Mouse (Mus musculus) G1E (cell line): ENCODE data around the gene Aaas. TPM values are rescaled to one million over a fixed set of nuclear protein-coding genes. Genes with fewer than 3 reads are reported as not detected.
A peak's percentile ranks its signal among the peaks of the same experiment; 100 is the strongest.

Experiments
- ATAC-seq: 2 replicates; pipeline ENCODE4 v1.8.0; 2016; ENCODE audit warnings: mild to moderate bottlenecking; ENCODE audit not compliant: insufficient number of reproducible peaks, poor library complexity, low FRiP score, severe bottlenecking; ENCODE audit errors: extremely low read depth
- DNase-seq: peaks from one replicate; pipeline ENCODE4 v3.0.0; 2012; ENCODE audit warnings: low spot score
- H3K27me3 ChIP-seq: 2 replicates; pipeline ENCODE4 v1.6.1; 2012; ENCODE audit warnings: mild to moderate bottlenecking, low read length, inconsistent platforms; ENCODE audit not compliant: insufficient read depth
- H3K36me3 ChIP-seq: replicated peaks from 2 replicates; pipeline ENCODE3; 2012; ENCODE audit warnings: mild to moderate bottlenecking, inconsistent platforms
- H3K4me1 ChIP-seq: 2 replicates; pipeline ENCODE4 v1.6.1; 2012; ENCODE audit warnings: low read depth, low read length, inconsistent platforms, mixed read lengths; ENCODE audit not compliant: insufficient read depth
- H3K4me3 ChIP-seq: 2 replicates; pipeline ENCODE4 v1.5.1; 2012; ENCODE audit warnings: low read depth, mild to moderate bottlenecking, inconsistent platforms, low read length, moderate library complexity, mixed read lengths
- H3K9me3 ChIP-seq: replicated peaks from 2 replicates; pipeline ENCODE4 v1.6.1; 2012; ENCODE audit warnings: inconsistent platforms
- CTCF ChIP-seq: IDR thresholded peaks from 2 replicates; pipeline ENCODE4 v1.5.1; 2012; ENCODE audit warnings: low read depth, low read length, inconsistent platforms, mixed read lengths
- GATA1 ChIP-seq: IDR thresholded peaks from 2 replicates; pipeline ENCODE4 v1.6.1; 2012; ENCODE audit warnings: borderline replicate concordance, low read length, inconsistent platforms, mixed read lengths
- GATA2 ChIP-seq: IDR thresholded peaks from 2 replicates; pipeline ENCODE4 v1.6.1; 2012; ENCODE audit warnings: low read depth, low read length, inconsistent platforms, borderline replicate concordance
- POLR2AphosphoS5 ChIP-seq: IDR thresholded peaks from 2 replicates; pipeline ENCODE4 v1.6.1; 2012; ENCODE audit warnings: low read depth, low read length, inconsistent platforms; ENCODE audit not compliant: insufficient replicate concordance
- TAL1 ChIP-seq: conservative IDR thresholded peaks from 2 replicates; pipeline ENCODE4 v1.6.1; 2012; ENCODE audit warnings: low read depth, low read length, inconsistent platforms, mixed read lengths
- polyA plus RNA-seq: library from polyadenylated mRNA; stranded (reverse); fragments of >175 nt; gene quantifications from 2 replicates; pipeline ENCODE4 v1.2.3, GENCODE M21; 2012
- total RNA-seq, 2 experiments: library from RNA; stranded (forward) in 1 of 2; stranded (reverse) in 1 of 2; fragments of 200-1000 nt in 1 of 2; fragments of >200 nt in 1 of 2; fragmentation: Nextera tagmentation in 1 of 2; gene quantifications; 2 replicates each; pipeline ENCODE4 v1.2.3; 2014 to 2017

Aaas gene
- total and polyA plus RNA-seq, 3 experiments, result 126 to 288 (median 187) TPM

GRCm38 (mm10) chr15:102295633-102296367, 54.8 kb downstream of the Aaas start, which contains the start of gene Espl1:
Gene Espl1 (plus strand): TSS chr15:102296266.
- H3K4me3 ChIP-seq, result peak within 1 kb of the TSS; percentile 92
- TF ChIP-seq POLR2AphosphoS5, result no peak
- no peak for TF ChIP-seq GATA1
- no peak for TF ChIP-seq GATA2
- no peak for TF ChIP-seq CTCF
- no peak for TF ChIP-seq TAL1
- no peaks in the 10 kb centered on the region for H3K27me3 ChIP-seq
- H3K9me3 ChIP-seq, result no peaks in the 10 kb centered on the region
- H3K36me3 ChIP-seq, result peaks cover 32% of the 10 kb centered on the region
- H3K4me1 ChIP-seq, result peaks cover 52% of the 10 kb centered on the region
- DNase-seq (peak; percentile 91), ATAC-seq (peak; percentile 99)

Other genes with a start within 250 kb of the Aaas start
Only the 20 nearest of the 21 such genes appear.
- 0.68 TPM in 1 of 2 replicates, not detected in the other for gene Igfbp6, start 206.4 kb downstream of the Aaas start, total RNA-seq (2014; fragmentation: Nextera tagmentation)
- 1.3 and 1.9 TPM in 2 replicates for gene Igfbp6, start 206.4 kb downstream of the Aaas start, total RNA-seq (2017)
- gene Igfbp6, start 206.4 kb downstream of the Aaas start, polyA plus RNA-seq, result 0.21 and 0.30 TPM in 2 replicates
- gene Soat2, start 200.2 kb downstream of the Aaas start, total RNA-seq (2014; fragmentation: Nextera tagmentation), result 7.4 and 8.1 TPM in 2 replicates
- gene Soat2, start 200.2 kb downstream of the Aaas start, total RNA-seq (2017), result 3.1 and 3.3 TPM in 2 replicates
- gene Soat2, start 200.2 kb downstream of the Aaas start, polyA plus RNA-seq, result 0.64 and 1.1 TPM in 2 replicates
- gene Zfp740, start 147.5 kb downstream of the Aaas start, total RNA-seq (2014; fragmentation: Nextera tagmentation), result 42.5 and 64.5 TPM in 2 replicates
- gene Zfp740, start 147.5 kb downstream of the Aaas start, total RNA-seq (2017), result 34.8 and 35.3 TPM in 2 replicates
- gene Zfp740, start 147.5 kb downstream of the Aaas start, polyA plus RNA-seq, result 12.9 and 18.2 TPM in 2 replicates
- gene Csad, start 146.0 kb downstream of the Aaas start, total RNA-seq (2014; fragmentation: Nextera tagmentation), result 2.1 and 11.9 TPM in 2 replicates
- gene Csad, start 146.0 kb downstream of the Aaas start, total RNA-seq (2017), result 4.2 and 4.9 TPM in 2 replicates
- 3.1 and 4.2 TPM in 2 replicates for gene Csad, start 146.0 kb downstream of the Aaas start, polyA plus RNA-seq
- 23.7 and 26.6 TPM in 2 replicates for gene Itgb7, start 118.8 kb downstream of the Aaas start, total RNA-seq (2014; fragmentation: Nextera tagmentation)
- gene Itgb7, start 118.8 kb downstream of the Aaas start, total RNA-seq (2017), result 80.9 and 83.5 TPM in 2 replicates
- 22.1 and 27.2 TPM in 2 replicates for gene Itgb7, start 118.8 kb downstream of the Aaas start, polyA plus RNA-seq
- 2.6 and 3.4 TPM in 2 replicates for gene Rarg, start 93.3 kb downstream of the Aaas start, total RNA-seq (2014; fragmentation: Nextera tagmentation)
- gene Rarg, start 93.3 kb downstream of the Aaas start, total RNA-seq (2017), result 1.0 and 1.9 TPM in 2 replicates
- 1.8 and 2.2 TPM in 2 replicates for gene Rarg, start 93.3 kb downstream of the Aaas start, polyA plus RNA-seq
- not detected in 2 replicates for gene Gm9918, start 80.2 kb downstream of the Aaas start, total RNA-seq (2014; fragmentation: Nextera tagmentation)
- gene Gm9918, start 80.2 kb downstream of the Aaas start, total RNA-seq (2017), result 0.12 and 0.44 TPM in 2 replicates
- gene Gm9918, start 80.2 kb downstream of the Aaas start, polyA plus RNA-seq, result not detected in 2 replicates
- gene Mfsd5, start 71.3 kb downstream of the Aaas start, total RNA-seq (2014; fragmentation: Nextera tagmentation), result 24.5 and 25.8 TPM in 2 replicates
- gene Mfsd5, start 71.3 kb downstream of the Aaas start, total RNA-seq (2017), result 31.1 and 37.2 TPM in 2 replicates
- gene Mfsd5, start 71.3 kb downstream of the Aaas start, polyA plus RNA-seq, result 66.2 and 75.3 TPM in 2 replicates
- 91.0 and 145 TPM in 2 replicates for gene Espl1, start 54.5 kb downstream of the Aaas start, total RNA-seq (2014; fragmentation: Nextera tagmentation)
- 15.8 and 23.8 TPM in 2 replicates for gene Espl1, start 54.5 kb downstream of the Aaas start, total RNA-seq (2017)
- gene Espl1, start 54.5 kb downstream of the Aaas start, polyA plus RNA-seq, result 33.1 and 35.5 TPM in 2 replicates
- gene Pfdn5, start 24.7 kb downstream of the Aaas start, total RNA-seq (2014; fragmentation: Nextera tagmentation), result 113 and 119 TPM in 2 replicates
- gene Pfdn5, start 24.7 kb downstream of the Aaas start, total RNA-seq (2017), result 271 and 276 TPM in 2 replicates
- gene Pfdn5, start 24.7 kb downstream of the Aaas start, polyA plus RNA-seq, result 13.6 and 23.0 TPM in 2 replicates
- 37.5 and 45.9 TPM in 2 replicates for gene Myg1, start 19.1 kb downstream of the Aaas start, total RNA-seq (2014; fragmentation: Nextera tagmentation)
- 30.1 and 35.2 TPM in 2 replicates for gene Myg1, start 19.1 kb downstream of the Aaas start, total RNA-seq (2017)
- gene Myg1, start 19.1 kb downstream of the Aaas start, polyA plus RNA-seq, result 72.6 and 87.5 TPM in 2 replicates
- gene Sp7, start 16.4 kb upstream of the Aaas start, total RNA-seq (2014; fragmentation: Nextera tagmentation), result not detected in 2 replicates
- 0.06 and 0.16 TPM in 2 replicates for gene Sp7, start 16.4 kb upstream of the Aaas start, total RNA-seq (2017)
- not detected in 2 replicates for gene Sp7, start 16.4 kb upstream of the Aaas start, polyA plus RNA-seq
- 92.4 and 93.8 TPM in 2 replicates for gene Sp1, start 55.4 kb upstream of the Aaas start, total RNA-seq (2014; fragmentation: Nextera tagmentation)
- gene Sp1, start 55.4 kb upstream of the Aaas start, total RNA-seq (2017), result 42.3 and 50.5 TPM in 2 replicates
- 16.4 and 35.8 TPM in 2 replicates for gene Sp1, start 55.4 kb upstream of the Aaas start, polyA plus RNA-seq
- not detected in 2 replicates for gene Amhr2, start 94.6 kb upstream of the Aaas start, total RNA-seq (2014; fragmentation: Nextera tagmentation)
- not detected in 2 replicates for gene Amhr2, start 94.6 kb upstream of the Aaas start, total RNA-seq (2017)
- not detected in 2 replicates for gene Amhr2, start 94.6 kb upstream of the Aaas start, polyA plus RNA-seq
- gene Prr13, start 108.3 kb upstream of the Aaas start, total RNA-seq (2014; fragmentation: Nextera tagmentation), result 78.6 and 94.0 TPM in 2 replicates
- gene Prr13, start 108.3 kb upstream of the Aaas start, total RNA-seq (2017), result 84.1 and 86.0 TPM in 2 replicates
- 122 and 254 TPM in 2 replicates for gene Prr13, start 108.3 kb upstream of the Aaas start, polyA plus RNA-seq
- 1,640 and 1,748 TPM in 2 replicates for gene Pcbp2, start 119.8 kb upstream of the Aaas start, total RNA-seq (2014; fragmentation: Nextera tagmentation)
- 202 and 214 TPM in 2 replicates for gene Pcbp2, start 119.8 kb upstream of the Aaas start, total RNA-seq (2017)
- 660 and 876 TPM in 2 replicates for gene Pcbp2, start 119.8 kb upstream of the Aaas start, polyA plus RNA-seq
- gene Gm10337, start 153.0 kb upstream of the Aaas start, total RNA-seq (2014; fragmentation: Nextera tagmentation), result 28.7 TPM in 1 of 2 replicates, not detected in the other
- gene Gm10337, start 153.0 kb upstream of the Aaas start, total RNA-seq (2017), result not detected in 2 replicates
- not detected in 2 replicates for gene Gm10337, start 153.0 kb upstream of the Aaas start, polyA plus RNA-seq
- 0.75 and 1.4 TPM in 2 replicates for gene Map3k12, start 166.3 kb upstream of the Aaas start, total RNA-seq (2014; fragmentation: Nextera tagmentation)
- gene Map3k12, start 166.3 kb upstream of the Aaas start, total RNA-seq (2017), result 1.9 TPM in 2 replicates
- 0.60 and 0.72 TPM in 2 replicates for gene Map3k12, start 166.3 kb upstream of the Aaas start, polyA plus RNA-seq
- gene Tarbp2, start 167.4 kb upstream of the Aaas start, total RNA-seq (2014; fragmentation: Nextera tagmentation), result 9.5 and 11.6 TPM in 2 replicates
- gene Tarbp2, start 167.4 kb upstream of the Aaas start, total RNA-seq (2017), result 32.9 and 41.6 TPM in 2 replicates
- 58.6 and 63.8 TPM in 2 replicates for gene Tarbp2, start 167.4 kb upstream of the Aaas start, polyA plus RNA-seq
- gene Npff, start 174.2 kb upstream of the Aaas start, total RNA-seq (2014; fragmentation: Nextera tagmentation), result 3.2 and 5.1 TPM in 2 replicates
- gene Npff, start 174.2 kb upstream of the Aaas start, total RNA-seq (2017), result 1.1 and 1.8 TPM in 2 replicates
- 0.70 and 0.92 TPM in 2 replicates for gene Npff, start 174.2 kb upstream of the Aaas start, polyA plus RNA-seq